Mouse (Mus musculus) right cerebral cortex, postnatal 25 days (tissue): ENCODE measurements at regions not wholly inside any gene's neighbourhood (a gene's known extent, or its start where the extent isn't known, plus 50 kb on each side); places are given as distances from the start of the nearest gene placed in this dataset.

Source experiments
- DNase-seq: peaks from one replicate; pipeline ENCODE4 v3.0.0; 2022

- DNase-seq, result no peak
These were observed 665.2 kb downstream of the Inhba start for GRCm38 (mm10) chr13:16676873-16677272.

GRCm38 (mm10) chr13:16678246-16679024 lies 666.8 kb downstream of the Inhba start:
- DNase-seq, result no peak

GRCm38 (mm10) chr13:16694201-16694600 lies 682.5 kb downstream of the Inhba start:
- DNase-seq, result no peak

- no peak for DNase-seq
These were observed 689.3 kb downstream of the Inhba start for GRCm38 (mm10) chr13:16700934-16701333.

GRCm38 (mm10) chr13:16702138-16702537 lies 690.5 kb downstream of the Inhba start:
- no peak for DNase-seq

- no peak for DNase-seq
These were observed 693.8 kb downstream of the Inhba start for GRCm38 (mm10) chr13:16705217-16706104.

- no peak for DNase-seq
These were observed 694.4 kb downstream of the Inhba start for GRCm38 (mm10) chr13:16706105-16706442.

- DNase-seq, result no peak
These were observed 703.8 kb downstream of the Inhba start for GRCm38 (mm10) chr13:16715296-16715960.

- no peak for DNase-seq
These were observed 704.7 kb downstream of the Inhba start for GRCm38 (mm10) chr13:16716340-16716739.

GRCm38 (mm10) chr13:16716796-16717749 lies 705.4 kb downstream of the Inhba start:
- no peak for DNase-seq

GRCm38 (mm10) chr13:16720090-16720489 lies 708.4 kb downstream of the Inhba start:
- DNase-seq, result no peak

GRCm38 (mm10) chr13:16725350-16725749 lies 713.7 kb downstream of the Inhba start:
- no peak for DNase-seq

GRCm38 (mm10) chr13:16738313-16738712 lies 726.7 kb downstream of the Inhba start:
- DNase-seq, result no peak

- no peak for DNase-seq
These were observed 727.9 kb downstream of the Inhba start for GRCm38 (mm10) chr13:16739563-16739962.

GRCm38 (mm10) chr13:16744237-16744636 lies 732.6 kb downstream of the Inhba start:
- no peak for DNase-seq

GRCm38 (mm10) chr13:16745644-16746043 lies 734.0 kb downstream of the Inhba start:
- DNase-seq, result no peak

- DNase-seq, result no peak
These were observed 734.8 kb downstream of the Inhba start for GRCm38 (mm10) chr13:16746451-16746850.

GRCm38 (mm10) chr13:16756264-16756663 lies 744.6 kb downstream of the Inhba start:
- no peak for DNase-seq

GRCm38 (mm10) chr13:16760045-16760444 lies 748.4 kb downstream of the Inhba start:
- DNase-seq, result no peak

GRCm38 (mm10) chr13:16761415-16761814 lies 749.8 kb downstream of the Inhba start:
- no peak for DNase-seq

- no peak for DNase-seq
These were observed 750.7 kb downstream of the Inhba start for GRCm38 (mm10) chr13:16762326-16762725.
